Mouse (Mus musculus): ENCODE data around the gene Kprp. TPM values are rescaled to one million over a fixed set of nuclear protein-coding genes. Genes with fewer than 3 reads are reported as not detected.
"Not testable (repeated sequence)": the region's sequence is repeated elsewhere in the genome, so short reads cannot be mapped to it uniquely, and the experiment has no call there.

Kprp gene
- total RNA-seq (2021) = under 1 TPM in 1 of 2 experiments, not detected in 1; 0.13 TPM
- long read RNA-seq, experiment 1, transcript Kprp-201 (2 exons, 2,729 nt) = major isoform, 7 of 7 reads
- long read RNA-seq, experiment 1, partial matches to known transcripts = 0 of 7 reads
- long read RNA-seq, experiment 1, other reads (novel, unspliced or antisense) = 0 of 7 reads
- long read RNA-seq, experiment 2 = 0 reads

DNA sequence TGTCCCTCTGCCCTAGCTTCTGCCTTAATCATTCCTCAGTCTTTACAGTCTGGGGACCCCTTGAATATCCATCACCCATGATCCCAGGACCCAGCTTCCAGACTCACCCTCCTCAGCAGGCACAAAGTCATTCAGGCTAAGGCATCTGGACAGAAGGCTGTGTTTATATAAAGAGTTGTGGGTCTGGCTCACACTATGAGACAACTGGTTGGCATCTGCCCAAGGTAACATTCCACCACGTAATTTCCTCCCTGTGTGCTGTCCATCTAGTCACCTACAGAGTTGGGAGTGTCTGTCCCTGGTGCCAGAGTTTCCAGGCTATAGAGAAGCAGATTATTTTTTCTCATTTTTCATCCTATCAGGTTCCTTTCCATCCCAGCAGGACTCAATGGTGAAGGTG lies at the start of gene Kprp:
Kprp (minus strand) TSS at position 140 of the 400 bp plus-strand sequence.
- DNase-seq (ENCODE audit: low spot score in 2 of 2) = no peak

GRCm38 (mm10) chr3:92874180-92874579 lies 47.1 kb upstream of the Kprp start:
- no peak for DNase-seq (ENCODE audit: low spot score in 2 of 2)

GRCm38 (mm10) chr3:92870116-92870515 lies 43.1 kb upstream of the Kprp start, which contains the start of gene 2310050C09Rik:
Gene 2310050C09Rik (minus strand): TSS chr3:92870216.
- no peak for DNase-seq (ENCODE audit: low spot score in 2 of 2)

DNA sequence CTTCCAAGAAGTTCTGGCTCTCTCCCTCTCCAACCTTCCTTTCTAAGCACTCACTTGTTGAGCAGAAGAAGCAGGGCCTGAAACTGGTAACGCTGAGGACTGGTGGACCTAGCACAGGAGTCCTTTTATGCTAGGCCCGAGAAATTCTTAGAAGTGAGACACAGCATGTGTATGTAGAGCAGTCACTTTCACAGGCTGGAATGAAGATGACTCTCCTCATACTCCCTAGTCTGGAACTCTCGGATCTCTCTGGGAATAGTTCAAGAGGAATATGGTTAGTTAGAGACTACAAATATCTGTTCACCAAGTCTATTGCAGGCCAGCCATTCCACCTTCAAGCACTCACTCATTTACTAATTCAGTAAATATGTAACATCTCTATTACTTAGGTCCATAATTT lies 24.1 kb upstream of the Kprp start, which contains the start of gene Lce1l:
Lce1l (minus strand) TSS at position 101 of the 400 bp plus-strand sequence.
- DNase-seq (ENCODE audit: low spot score in 2 of 2) = no peak

GRCm38 (mm10) chr3:92825808-92826207 lies 1.2 kb downstream of the Kprp start:
- no peak for DNase-seq (ENCODE audit: low spot score in 2 of 2)

GRCm38 (mm10) chr3:92816036-92816435 lies 11.0 kb downstream of the Kprp start:
- DNase-seq (ENCODE audit: low spot score in 2 of 2) = not testable (repeated sequence)

DNA sequence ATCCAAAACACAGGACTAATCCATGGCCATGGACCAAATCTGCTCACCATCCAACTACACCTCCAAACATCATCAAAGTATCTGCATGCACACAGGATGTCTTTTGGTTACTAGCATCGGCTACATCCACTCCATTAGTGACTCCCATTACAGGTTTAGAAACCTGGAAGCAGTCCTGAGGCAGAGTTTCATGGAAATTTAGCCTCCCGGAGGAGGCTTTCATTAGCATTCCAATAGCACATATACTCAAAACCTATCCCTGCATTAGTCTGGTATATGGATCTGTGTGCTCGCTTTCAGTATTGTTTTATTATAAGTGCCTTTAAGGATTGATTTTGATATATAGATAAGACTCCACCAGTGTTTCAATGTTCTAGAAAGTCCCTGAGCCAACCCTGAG lies 11.5 kb downstream of the Kprp start:
- no peak for DNase-seq (ENCODE audit: low spot score in 2 of 2)

DNA sequence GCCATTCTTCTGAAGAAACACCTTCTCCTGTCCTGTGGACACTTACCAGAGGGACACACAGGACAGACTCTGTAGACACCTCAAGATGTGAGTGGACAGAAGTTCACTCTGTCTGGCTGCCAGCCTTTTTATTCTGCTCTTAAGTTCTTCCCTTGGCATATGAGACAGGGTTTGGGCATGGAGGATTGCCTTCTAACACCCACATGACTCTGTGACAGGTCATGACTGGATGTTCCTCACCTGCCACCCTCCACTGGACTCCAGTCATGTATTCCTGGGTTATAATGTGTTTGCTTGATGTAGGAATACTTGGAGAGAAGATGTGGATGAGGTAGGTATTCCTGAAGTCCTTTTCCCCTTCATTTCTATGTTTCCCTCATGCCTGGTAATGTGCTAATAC lies 19.3 kb downstream of the Kprp start, which contains the start of gene Lce1k:
Lce1k (minus strand) TSS at position 101 of the 400 bp plus-strand sequence.
- no peak for DNase-seq (ENCODE audit: low spot score in 2 of 2)

- DNase-seq (ENCODE audit: low spot score in 2 of 2) = no peak
Measured at GRCm38 (mm10) chr3:92790414-92790813, 36.6 kb downstream of the Kprp start, which contains the start of gene Lce1j. Gene Lce1j (minus strand): TSS chr3:92790514.

DNA sequence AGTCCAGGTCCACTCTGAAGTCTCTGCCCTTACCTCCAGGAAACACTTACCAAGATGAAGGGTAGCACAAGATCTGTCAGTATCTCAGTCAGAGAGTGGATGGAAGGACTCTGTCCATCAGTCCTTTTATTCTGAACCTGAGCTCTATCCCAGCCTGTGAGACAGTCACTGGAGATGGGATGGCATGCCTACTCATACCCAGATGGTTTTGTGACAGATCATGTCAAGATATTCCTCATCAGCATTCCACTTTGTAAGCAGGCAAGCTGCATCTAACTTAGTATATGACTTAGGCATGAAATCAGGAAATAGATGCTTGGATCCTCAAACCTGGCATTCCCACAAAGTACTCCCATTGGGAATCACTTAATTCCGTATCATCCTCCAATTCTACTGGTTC lies 48.2 kb downstream of the Kprp start, which contains the start of gene Lce1i:
Lce1i (minus strand) TSS at position 101 of the 400 bp plus-strand sequence.
- DNase-seq (ENCODE audit: low spot score in 2 of 2) = no peak

Other genes with a start within 250 kb of the Kprp start
- gene Smcp, start 238.2 kb downstream of the Kprp start, total RNA-seq (2021) = not detected
- not detected for gene 2210017I01Rik, start 219.8 kb downstream of the Kprp start, total RNA-seq (2021)
- not detected for gene Lce6a, start 205.6 kb downstream of the Kprp start, total RNA-seq (2021)
- not detected for gene Lce1a1, start 178.9 kb downstream of the Kprp start, total RNA-seq (2021)
- gene Lce1b, start 170.3 kb downstream of the Kprp start, total RNA-seq (2021) = not detected
- not detected for gene Lce1a2, start 156.9 kb downstream of the Kprp start, total RNA-seq (2021)
- under 1 TPM in 1 of 2 experiments, not detected in 1; 0.39 TPM for gene Lce1c, start 148.0 kb downstream of the Kprp start, total RNA-seq (2021)
- gene Lce1d, start 140.0 kb downstream of the Kprp start, total RNA-seq (2021) = not detected
- gene Lce1e, start 118.2 kb downstream of the Kprp start, total RNA-seq (2021) = not detected
- gene Lce1f, start 106.9 kb downstream of the Kprp start, total RNA-seq (2021) = not detected
- gene Gm38119, start 88.2 kb downstream of the Kprp start, total RNA-seq (2021) = not detected
- gene Lce1g, start 74.9 kb downstream of the Kprp start, total RNA-seq (2021) = not detected
- gene Lce1h, start 62.2 kb downstream of the Kprp start, total RNA-seq (2021) = not detected
- gene Lce1i, start 48.3 kb downstream of the Kprp start, total RNA-seq (2021) = not detected
- not detected for gene Lce1j, start 36.7 kb downstream of the Kprp start, total RNA-seq (2021)
- not detected for gene Lce1k, start 19.4 kb downstream of the Kprp start, total RNA-seq (2021)
- gene Lce1l, start 24.0 kb upstream of the Kprp start, total RNA-seq (2021) = not detected
- gene 2310050C09Rik, start 43.0 kb upstream of the Kprp start, total RNA-seq (2021) = not detected
- gene Lce3a, start 99.0 kb upstream of the Kprp start, total RNA-seq (2021) = not detected
- not detected for gene Lce3b, start 105.7 kb upstream of the Kprp start, total RNA-seq (2021)
- gene Lce3c, start 117.2 kb upstream of the Kprp start, total RNA-seq (2021) = not detected
- gene Lce3d, start 130.1 kb upstream of the Kprp start, total RNA-seq (2021) = not detected
- gene Lce3e, start 139.8 kb upstream of the Kprp start, total RNA-seq (2021) = not detected
- gene Lce3f, start 165.0 kb upstream of the Kprp start, total RNA-seq (2021) = not detected
- gene Crct1, start 188.4 kb upstream of the Kprp start, total RNA-seq (2021) = under 1 TPM in 1 of 2 experiments, not detected in 1; 0.52 TPM
- gene Lce1m, start 191.8 kb upstream of the Kprp start, total RNA-seq (2021) = under 1 TPM in 1 of 2 experiments, not detected in 1; 0.62 TPM
- gene Gm4858, start 241.6 kb upstream of the Kprp start, total RNA-seq (2021) = not detected

Data from gastrocnemius, postnatal 4 days (tissue).